In the genomic region with DNA sequence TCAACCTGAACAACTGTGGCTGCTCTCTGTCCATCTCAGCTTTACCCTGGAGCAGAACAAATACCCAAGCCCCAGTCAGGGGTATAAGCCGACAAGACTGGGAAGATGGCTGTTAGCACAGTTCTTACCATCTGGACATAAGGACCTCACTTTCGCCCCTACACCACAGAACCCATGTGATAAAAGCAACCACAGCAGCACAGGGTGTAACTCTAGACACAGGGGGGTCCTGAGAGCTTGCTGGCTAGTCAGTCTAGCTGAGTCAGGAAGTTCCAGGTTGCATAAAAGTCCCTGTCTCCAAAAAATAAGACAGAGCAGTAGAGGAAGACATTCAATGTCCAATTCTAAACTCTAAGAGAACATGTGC, we compare ENCODE assay signal across 14 mouse cellular contexts. TPM values are rescaled to one million over a fixed set of nuclear protein-coding genes. Genes with fewer than 3 reads are reported as not detected.
DNase-seq lines count a peak whose midpoint lies in the region; ATAC-seq and TF ChIP-seq lines count a peak whose summit lies in the region.
"Had no signal": no experiment of that assay in that cellular context is flagged by ENCODE, and none has a peak within 500 bp of the region (broad histone marks: within the 10 kb centered on the region; RNA-seq: fewer than 3 reads in every experiment).

No protein-coding gene starts in this region.

- ATAC-seq in heart, embryonic 12.5 days (ENCODE audit: insufficient number of reproducible peaks, low FRiP score), result no peak
- ATAC-seq in intestine, embryonic 14.5 days (replicated peaks; ENCODE audit: low FRiP score, low TSS enrichment, low read depth), result peak; percentile 23; the same call in 1 of the 2 replicates
- ATAC-seq in intestine, postnatal 0 days, result no peak
- ATAC-seq in stomach, embryonic 14.5 days (ENCODE audit: insufficient number of reproducible peaks, insufficient read depth, low FRiP score, low read depth), result peak; percentile 40
- ATAC-seq in stomach, postnatal 0 days (ENCODE audit: low FRiP score, low TSS enrichment), result no peak

- DNase-seq in heart, postnatal 14 days, result no peak
- DNase-seq in intestine, embryonic 14.5 days (ENCODE audit: low spot score), result no peak
- DNase-seq in stomach, postnatal 0 days (ENCODE audit: low spot score), result no peak
- no peak for DNase-seq in cerebellum, adult 11 months

- 0 out of 2 replicates have a peak, but pooled peaks cover 4% of the 10 kb centered on the region for H3K9me3 ChIP-seq in heart, embryonic 12.5 days (replicated peaks)
- H3K9me3 ChIP-seq in intestine, embryonic 14.5 days (ENCODE audit: control insufficient read depth, low read length), result 0 out of 2 replicates have a peak, but pooled peaks cover 3% of the 10 kb centered on the region
- H3K9me3 ChIP-seq in intestine, postnatal 0 days (ENCODE audit: control insufficient read depth), result no peaks in the 10 kb centered on the region
- H3K9me3 ChIP-seq in stomach, embryonic 14.5 days (ENCODE audit: control insufficient read depth, low read depth, low read length), result no peaks in the 10 kb centered on the region
- H3K9me3 ChIP-seq in stomach, postnatal 0 days (ENCODE audit: control insufficient read depth, low read length), result no peaks in the 10 kb centered on the region
- H3K9me3 ChIP-seq: forebrain, embryonic 12.5 days; liver, embryonic 15.5 days had no signal

- no peak overlapping the region for H3K9ac ChIP-seq in heart, embryonic 12.5 days
- no peak overlapping the region for H3K9ac ChIP-seq in intestine, embryonic 14.5 days (ENCODE audit: low read length)
- no peak overlapping the region for H3K9ac ChIP-seq in intestine, postnatal 0 days (ENCODE audit: low read depth, low read length)
- no peak overlapping the region for H3K9ac ChIP-seq in stomach, embryonic 14.5 days (replicated peaks; ENCODE audit: low read depth, low read length)
- no peak overlapping the region for H3K9ac ChIP-seq in stomach, postnatal 0 days (ENCODE audit: low read length)
- H3K9ac ChIP-seq: forebrain, embryonic 12.5 days; liver, embryonic 15.5 days had no signal

- no peaks in the 10 kb centered on the region for H3K36me3 ChIP-seq in heart, embryonic 12.5 days
- no peaks in the 10 kb centered on the region for H3K36me3 ChIP-seq in intestine, embryonic 14.5 days (ENCODE audit: control insufficient read depth, insufficient read depth, low read length)
- no peaks in the 10 kb centered on the region for H3K36me3 ChIP-seq in intestine, postnatal 0 days (ENCODE audit: control insufficient read depth, insufficient read depth)
- H3K36me3 ChIP-seq in stomach, embryonic 14.5 days (ENCODE audit: control insufficient read depth, insufficient read depth, low read length), result no peaks in the 10 kb centered on the region
- H3K36me3 ChIP-seq in stomach, postnatal 0 days (ENCODE audit: control insufficient read depth, insufficient read depth, low read length), result no peaks in the 10 kb centered on the region
- H3K36me3 ChIP-seq: forebrain, embryonic 12.5 days; liver, embryonic 15.5 days had no signal

- no peak for TF ChIP-seq CTCF in intestine, postnatal 0 days (IDR thresholded peaks at IDR 0.05; ENCODE audit: low read depth)
- no peak for TF ChIP-seq CTCF in stomach, postnatal 0 days (IDR thresholded peaks at IDR 0.05; ENCODE audit: low read depth)

- H3K27ac ChIP-seq in heart, embryonic 12.5 days (ENCODE audit: poor library complexity, severe bottlenecking), result peak overlapping the region; percentile 68
- no peak overlapping the region; the same call in 1 of the 2 replicates for H3K27ac ChIP-seq in intestine, embryonic 14.5 days (ENCODE audit: low read depth)
- no peak overlapping the region for H3K27ac ChIP-seq in intestine, postnatal 0 days (ENCODE audit: low read depth, low read length)
- H3K27ac ChIP-seq in stomach, embryonic 14.5 days (ENCODE audit: low read length), result peak overlapping the region; percentile 41; the same call in 1 of the 2 replicates
- H3K27ac ChIP-seq in stomach, postnatal 0 days (replicated peaks), result no peak overlapping the region
- H3K27ac ChIP-seq: forebrain, embryonic 12.5 days; gastrocnemius, adult 2 months; liver, embryonic 15.5 days had no signal

- peaks cover 40% of the 10 kb centered on the region for H3K4me1 ChIP-seq in heart, embryonic 12.5 days (replicated peaks)
- peaks cover 15% of the 10 kb centered on the region for H3K4me1 ChIP-seq in intestine, embryonic 14.5 days (replicated peaks; ENCODE audit: control insufficient read depth, insufficient read depth, low read length)
- H3K4me1 ChIP-seq in intestine, postnatal 0 days (replicated peaks; ENCODE audit: control insufficient read depth, insufficient read depth, low read length), result no peaks in the 10 kb centered on the region
- peaks cover 11% of the 10 kb centered on the region; the same call in 1 of the 2 replicates for H3K4me1 ChIP-seq in stomach, embryonic 14.5 days (ENCODE audit: control insufficient read depth, insufficient read depth, low read length)
- no peaks in the 10 kb centered on the region for H3K4me1 ChIP-seq in stomach, postnatal 0 days (replicated peaks; ENCODE audit: control insufficient read depth, insufficient read depth)
- H3K4me1 ChIP-seq: liver, embryonic 15.5 days had no signal

- no peak for TF ChIP-seq EP300 in stomach, postnatal 0 days (optimal IDR thresholded peaks at IDR 0.05)

- H3K4me2 ChIP-seq in heart, embryonic 12.5 days, result no peak overlapping the region
- no peak overlapping the region for H3K4me2 ChIP-seq in intestine, embryonic 14.5 days (ENCODE audit: low read length)
- no peak overlapping the region for H3K4me2 ChIP-seq in intestine, postnatal 0 days (replicated peaks; ENCODE audit: low read depth)
- no peak overlapping the region for H3K4me2 ChIP-seq in stomach, embryonic 14.5 days (replicated peaks; ENCODE audit: low read depth, low read length)
- H3K4me2 ChIP-seq in stomach, postnatal 0 days (replicated peaks; ENCODE audit: low read depth), result no peak overlapping the region
- H3K4me2 ChIP-seq: forebrain, embryonic 12.5 days; liver, embryonic 15.5 days had no signal

- 68% methylated on average over 2 of the region's 2 CpGs for WGBS in heart, embryonic 12.5 days
- 62% methylated on average over 2 of the region's 2 CpGs for WGBS in intestine, embryonic 14.5 days
- 78% methylated on average over 2 of the region's 2 CpGs for WGBS in intestine, postnatal 0 days
- whole genome bisulfite sequencing in stomach, embryonic 14.5 days, result 58% methylated on average over 2 of the region's 2 CpGs
- whole genome bisulfite sequencing in stomach, postnatal 0 days, result 68% methylated on average over 2 of the region's 2 CpGs

- no peak overlapping the region for H3K4me3 ChIP-seq in heart, embryonic 12.5 days
- H3K4me3 ChIP-seq in intestine, embryonic 14.5 days (ENCODE audit: low read depth, low read length), result no peak overlapping the region
- H3K4me3 ChIP-seq in intestine, postnatal 0 days (ENCODE audit: low read depth, low read length), result no peak overlapping the region
- no peak overlapping the region for H3K4me3 ChIP-seq in stomach, embryonic 14.5 days (ENCODE audit: low read depth, low read length)
- no peak overlapping the region for H3K4me3 ChIP-seq in stomach, postnatal 0 days (ENCODE audit: low read depth, low read length)
- H3K4me3 ChIP-seq: forebrain, embryonic 12.5 days; gastrocnemius, adult 2 months; liver, embryonic 15.5 days had no signal

- H3K27me3 ChIP-seq in heart, embryonic 12.5 days (replicated peaks), result no peaks in the 10 kb centered on the region
- H3K27me3 ChIP-seq in intestine, embryonic 14.5 days (replicated peaks; ENCODE audit: control insufficient read depth, insufficient read depth, low read length), result no peaks in the 10 kb centered on the region
- no peaks in the 10 kb centered on the region for H3K27me3 ChIP-seq in intestine, postnatal 0 days (replicated peaks; ENCODE audit: control insufficient read depth, insufficient read depth, low read length)
- H3K27me3 ChIP-seq in stomach, embryonic 14.5 days (ENCODE audit: control insufficient read depth, insufficient read depth, low read length), result no peaks in the 10 kb centered on the region
- no peaks in the 10 kb centered on the region for H3K27me3 ChIP-seq in stomach, postnatal 0 days (ENCODE audit: control insufficient read depth, insufficient read depth, low read length)
- H3K27me3 ChIP-seq: forebrain, embryonic 12.5 days; liver, embryonic 15.5 days had no signal

- intact Hi-C loops in heart, postnatal 14 days (cut with DNase I), result no loop called here

RNA-seq across cellular contexts. Expression of a gene that starts 31.8 kb away (rescaled TPM):
- 0.42 and 0.49 TPM in 2 replicates for polyA plus RNA-seq in heart, embryonic 12.5 days (2016; fragmentation: Nextera tagmentation; extraction: Ambion mirVana)
- under 1 TPM; 0.15 to 0.29 TPM for total RNA-seq in heart, postnatal 14 days (2021)
- 1.1 and 2.2 TPM in 2 replicates for polyA plus RNA-seq in intestine, embryonic 14.5 days (2014; fragmentation: Nextera tagmentation; extraction: Ambion mirVana)
- polyA plus RNA-seq in intestine, postnatal 0 days (2015; fragmentation: Nextera tagmentation; extraction: Ambion mirVana), result 4.1 and 5.1 TPM in 2 replicates
- polyA plus RNA-seq in stomach, embryonic 14.5 days (2014; fragmentation: Nextera tagmentation; extraction: Ambion mirVana), result 7.8 and 9.3 TPM in 2 replicates
- polyA plus RNA-seq in stomach, postnatal 0 days (2015; fragmentation: Nextera tagmentation; extraction: Ambion mirVana), result 33.5 and 35.5 TPM in 2 replicates
- total RNA-seq: adrenal gland, postnatal 36 days; gastrocnemius, adult 2 months; megakaryocyte progenitor cell, adult 5-6 weeks; MEL had no signal
- polyA plus RNA-seq: embryonic facial prominence, embryonic 11.5 days; forebrain, embryonic 12.5 days had no signal

Comparison
In these comparisons a context has a peak if more than half of its experiments do, and no peak if none do; other contexts are left out.
1. ATAC-seq: peak in intestine, embryonic 14.5 days (single experiment) and stomach, embryonic 14.5 days (single experiment); none in heart, embryonic 12.5 days (single experiment), intestine, postnatal 0 days (single experiment) and stomach, postnatal 0 days (single experiment).
2. H3K27ac ChIP-seq: peak in heart, embryonic 12.5 days (single experiment) and stomach, embryonic 14.5 days (single experiment); none in intestine, embryonic 14.5 days (single experiment), intestine, postnatal 0 days (single experiment) and stomach, postnatal 0 days (single experiment).